Mouse (Mus musculus) cortical plate, adult 2 months (tissue): ENCODE measurements around the gene Ubtd2.

Experiments used
- CTCF ChIP-seq: fragments of 200-500 bp; IDR thresholded peaks from 2 replicates; pipeline ENCODE4 v1.5.1; 2011; ENCODE audit warnings: mild to moderate bottlenecking, control low read depth, low read length; ENCODE audit not compliant: insufficient read depth; ENCODE audit errors: extremely low read depth
- POLR2A ChIP-seq: fragments of 200-500 bp; IDR thresholded peaks from 2 replicates; pipeline ENCODE4 v1.6.1; 2011; ENCODE audit warnings: mild to moderate bottlenecking, low read length, control low read depth; ENCODE audit not compliant: insufficient read depth; ENCODE audit errors: extremely low read depth

- TF ChIP-seq CTCF (no peak), POLR2A (no peak)
These were observed 97.4 kb downstream of the Ubtd2 start for GRCm38 (mm10) chr11:32552401-32553090.
